Mouse (Mus musculus): ENCODE measurements at regions not wholly inside any gene's neighbourhood (a gene's known extent, or its start where the extent isn't known, plus 50 kb on each side); places are given as distances from the start of the nearest gene placed in this dataset.
"Not testable (repeated sequence)": the region's sequence is repeated elsewhere in the genome, so short reads cannot be mapped to it uniquely, and the experiment has no call there.

DNA sequence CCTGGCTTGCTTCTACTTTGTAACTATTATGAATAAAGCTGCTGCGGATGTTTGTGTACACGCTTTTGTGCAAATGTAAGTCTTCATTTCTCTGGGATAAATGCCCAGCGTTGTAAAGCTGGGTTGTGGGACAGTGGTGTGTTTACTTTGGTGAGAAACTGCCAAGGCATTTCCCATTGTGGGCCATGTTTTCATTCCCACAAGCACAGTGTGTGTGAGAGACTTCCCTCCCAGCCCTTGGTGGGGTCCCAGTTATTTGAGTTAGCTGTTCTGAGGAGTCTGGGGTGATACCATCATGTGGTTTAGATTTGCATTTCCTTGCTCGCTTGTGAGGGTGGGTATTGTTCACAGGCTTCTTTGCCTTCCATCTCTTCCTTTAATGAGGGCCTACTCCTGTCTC, 109.9 kb downstream of the Pmp22 start:
- Histone ChIP-seq H3K9me3 (replicated peaks; ENCODE audit: control insufficient read depth, low read length) (no peaks in the 10 kb centered on the region), H3K36me3 (ENCODE audit: control insufficient read depth, insufficient read depth, low read length) (no peaks in the 10 kb centered on the region), H3K4me2 (no peak overlapping the region), H3K27ac (ENCODE audit: low read depth, low read length) (no peak overlapping the region), H3K4me1 (ENCODE audit: control insufficient read depth, insufficient read depth, low read length) (no peaks in the 10 kb centered on the region), H3K9ac (ENCODE audit: low read depth, low read length) (no peak overlapping the region), H3K27me3 (ENCODE audit: control insufficient read depth, insufficient read depth, low read length) (no peaks in the 10 kb centered on the region), H3K4me3 (ENCODE audit: low read depth, low read length) (no peak overlapping the region)
- 82% methylated on average over 4 of the region's 4 CpGs for WGBS (ENCODE audit: insufficient replicate concordance)
- no peak for ATAC-seq (replicated peaks; ENCODE audit: insufficient number of reproducible peaks, low FRiP score, low TSS enrichment)

DNA sequence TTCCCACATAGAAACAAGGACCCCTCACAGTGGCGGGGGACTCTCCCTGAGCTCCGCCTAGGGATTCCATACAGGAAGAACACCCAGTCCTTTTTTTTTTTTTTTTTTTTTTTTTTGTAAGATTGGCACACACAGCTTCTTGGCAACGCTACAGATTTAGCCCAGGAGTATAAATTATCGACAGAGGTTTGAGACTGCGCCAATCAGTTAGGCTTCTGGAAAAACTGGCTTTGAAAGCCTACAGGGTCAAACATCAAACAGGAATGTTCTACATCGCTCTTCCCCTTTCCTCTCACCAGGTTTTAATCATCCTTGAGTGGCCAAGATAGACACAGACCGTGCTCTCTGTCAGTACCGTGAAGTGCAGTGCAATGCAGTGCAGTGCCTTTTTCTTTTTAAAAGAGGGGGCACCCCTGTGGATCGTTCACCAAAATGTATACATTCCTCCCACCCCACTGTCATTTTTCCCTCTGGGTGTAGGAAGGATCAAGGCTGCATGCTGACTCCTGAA, 115.2 kb downstream of the Pmp22 start:
- H3K4me3 ChIP-seq (ENCODE audit: low read depth, low read length): no peak overlapping the region
- H3K9me3 ChIP-seq (replicated peaks; ENCODE audit: control insufficient read depth, low read length): no peaks in the 10 kb centered on the region
- no peaks in the 10 kb centered on the region for H3K36me3 ChIP-seq (ENCODE audit: control insufficient read depth, insufficient read depth, low read length)
- H3K9ac ChIP-seq (ENCODE audit: low read depth, low read length): no peak overlapping the region
- no peak overlapping the region for H3K27ac ChIP-seq (ENCODE audit: low read depth, low read length)
- no peaks in the 10 kb centered on the region for H3K27me3 ChIP-seq (ENCODE audit: control insufficient read depth, insufficient read depth, low read length)
- 44% methylated on average over 9 of the region's 9 CpGs for WGBS (ENCODE audit: insufficient replicate concordance)
- no peaks in the 10 kb centered on the region for H3K4me1 ChIP-seq (ENCODE audit: control insufficient read depth, insufficient read depth, low read length)
- no peak overlapping the region for H3K4me2 ChIP-seq
- no peak for ATAC-seq (replicated peaks; ENCODE audit: insufficient number of reproducible peaks, low FRiP score, low TSS enrichment)

DNA sequence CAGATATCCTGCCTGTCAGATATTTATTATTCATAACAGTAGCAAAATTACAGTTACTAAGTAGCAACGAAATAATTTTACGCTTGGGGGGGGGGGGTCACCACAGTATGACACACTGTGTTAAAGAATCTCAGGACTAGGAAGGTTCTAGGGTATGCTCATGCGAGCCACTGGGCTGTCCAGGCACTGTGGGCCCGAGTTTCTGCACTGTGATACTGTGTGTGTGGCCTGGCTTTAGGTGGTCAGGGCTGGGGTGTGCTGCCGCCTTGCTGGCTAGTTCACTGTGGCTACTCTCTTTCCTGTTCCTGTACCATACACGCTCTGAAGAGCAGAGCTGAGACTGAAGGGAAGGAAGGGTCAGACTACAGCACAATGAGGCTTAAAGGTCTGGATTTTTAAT, 116.3 kb downstream of the Pmp22 start:
- H3K4me1 ChIP-seq (ENCODE audit: control insufficient read depth, insufficient read depth, low read length): no peaks in the 10 kb centered on the region
- H3K27ac ChIP-seq (ENCODE audit: low read depth, low read length): no peak overlapping the region
- WGBS (ENCODE audit: insufficient replicate concordance): 72% methylated on average over 6 of the region's 6 CpGs
- ATAC-seq (replicated peaks; ENCODE audit: insufficient number of reproducible peaks, low FRiP score, low TSS enrichment): no peak
- H3K9ac ChIP-seq (ENCODE audit: low read depth, low read length): no peak overlapping the region
- no peaks in the 10 kb centered on the region for H3K9me3 ChIP-seq (replicated peaks; ENCODE audit: control insufficient read depth, low read length)
- H3K27me3 ChIP-seq (ENCODE audit: control insufficient read depth, insufficient read depth, low read length): no peaks in the 10 kb centered on the region
- no peak overlapping the region for H3K4me3 ChIP-seq (ENCODE audit: low read depth, low read length)
- H3K4me2 ChIP-seq: no peak overlapping the region
- H3K36me3 ChIP-seq (ENCODE audit: control insufficient read depth, insufficient read depth, low read length): no peaks in the 10 kb centered on the region

DNA sequence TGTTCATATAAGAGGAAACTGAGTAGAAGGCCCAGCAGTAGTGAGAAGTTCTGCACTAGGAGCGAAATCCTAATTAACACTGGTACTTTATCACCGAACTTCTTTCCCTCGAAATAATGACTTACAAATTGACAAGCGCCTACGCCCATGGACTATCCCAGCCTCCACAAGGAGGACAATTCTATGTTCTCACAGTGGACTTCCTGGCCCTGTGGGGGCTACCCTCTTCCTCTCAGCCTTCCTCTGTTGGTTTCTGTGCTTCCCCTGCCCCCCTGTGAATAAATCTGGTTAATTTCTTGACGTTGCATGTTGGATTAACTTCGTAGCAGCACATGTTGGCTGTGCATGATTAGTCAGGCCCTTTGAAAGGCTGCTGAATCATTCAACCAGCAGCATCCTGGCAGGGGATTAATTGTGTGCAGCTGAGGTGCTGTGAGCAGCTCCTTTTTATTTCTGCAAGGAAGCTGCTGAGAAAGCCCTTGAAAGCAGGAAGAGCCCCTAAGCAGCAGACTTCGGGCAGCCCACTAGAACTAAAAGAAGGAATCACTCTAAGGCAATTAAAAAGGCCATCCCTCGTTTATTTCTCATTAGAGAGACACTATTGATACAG, 117.4 kb downstream of the Pmp22 start:
- H3K36me3 ChIP-seq (ENCODE audit: control insufficient read depth, insufficient read depth, low read length): no peaks in the 10 kb centered on the region
- no peaks in the 10 kb centered on the region for H3K27me3 ChIP-seq (ENCODE audit: control insufficient read depth, insufficient read depth, low read length)
- H3K9me3 ChIP-seq (replicated peaks; ENCODE audit: control insufficient read depth, low read length): no peaks in the 10 kb centered on the region
- 65% methylated on average over 9 of the region's 9 CpGs for WGBS (ENCODE audit: insufficient replicate concordance)
- H3K4me1 ChIP-seq (ENCODE audit: control insufficient read depth, insufficient read depth, low read length): no peaks in the 10 kb centered on the region
- ATAC-seq (replicated peaks; ENCODE audit: insufficient number of reproducible peaks, low FRiP score, low TSS enrichment): no peak
- no peak overlapping the region for H3K4me2 ChIP-seq
- H3K4me3 ChIP-seq (ENCODE audit: low read depth, low read length): no peak overlapping the region
- H3K27ac ChIP-seq (ENCODE audit: low read depth, low read length): no peak overlapping the region
- H3K9ac ChIP-seq (ENCODE audit: low read depth, low read length): no peak overlapping the region

DNA sequence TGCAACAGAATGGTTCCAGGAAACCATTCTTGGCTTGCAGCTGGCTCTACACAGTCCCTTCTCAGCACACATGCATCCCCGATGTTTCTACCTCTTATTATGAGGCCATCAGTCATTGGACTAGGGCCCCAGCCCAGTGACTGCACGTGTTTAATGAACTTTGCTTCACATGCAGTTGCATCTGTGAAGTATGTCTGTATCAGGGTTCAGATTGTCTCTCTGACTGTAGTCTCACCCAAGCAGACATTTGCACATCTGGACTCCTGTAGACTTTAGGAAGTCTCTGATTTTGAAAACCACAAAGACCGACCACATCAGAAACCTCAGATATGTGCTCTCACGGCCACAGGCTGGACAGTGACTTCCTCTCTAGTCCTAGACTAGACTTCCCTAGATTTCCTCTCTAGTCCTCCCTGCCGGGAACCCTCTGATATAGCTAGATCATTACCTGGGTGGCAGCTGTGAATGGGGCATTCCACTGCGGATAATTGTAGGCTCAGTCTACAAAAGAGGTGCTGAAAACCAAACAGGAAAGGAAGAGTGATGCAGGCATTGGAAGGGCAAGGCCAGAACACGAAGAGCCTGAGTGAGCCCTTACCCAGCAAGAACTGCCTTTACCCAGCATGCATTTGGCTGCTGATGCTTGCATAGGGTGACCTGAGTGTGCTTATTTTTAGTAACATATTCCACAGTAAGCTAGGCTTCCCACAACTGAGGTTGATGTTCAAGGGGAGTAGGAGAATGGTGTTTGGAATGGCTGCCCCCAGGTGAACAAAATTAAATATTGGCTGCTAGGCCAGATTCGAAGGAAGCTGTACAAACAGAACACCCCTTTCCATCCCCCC, 123.5 kb downstream of the Pmp22 start:
- Histone ChIP-seq H3K9ac (ENCODE audit: low read depth, low read length) (no peak overlapping the region), H3K27me3 (ENCODE audit: control insufficient read depth, insufficient read depth, low read length) (no peaks in the 10 kb centered on the region), H3K4me2 (no peak overlapping the region), H3K27ac (ENCODE audit: low read depth, low read length) (no peak overlapping the region), H3K36me3 (ENCODE audit: control insufficient read depth, insufficient read depth, low read length) (no peaks in the 10 kb centered on the region), H3K4me3 (ENCODE audit: low read depth, low read length) (no peak overlapping the region), H3K4me1 (ENCODE audit: control insufficient read depth, insufficient read depth, low read length) (no peaks in the 10 kb centered on the region), H3K9me3 (replicated peaks; ENCODE audit: control insufficient read depth, low read length) (no peaks in the 10 kb centered on the region)
- 65% methylated on average over 8 of the region's 8 CpGs for WGBS (ENCODE audit: insufficient replicate concordance)
- no peak for ATAC-seq (replicated peaks; ENCODE audit: insufficient number of reproducible peaks, low FRiP score, low TSS enrichment)

DNA sequence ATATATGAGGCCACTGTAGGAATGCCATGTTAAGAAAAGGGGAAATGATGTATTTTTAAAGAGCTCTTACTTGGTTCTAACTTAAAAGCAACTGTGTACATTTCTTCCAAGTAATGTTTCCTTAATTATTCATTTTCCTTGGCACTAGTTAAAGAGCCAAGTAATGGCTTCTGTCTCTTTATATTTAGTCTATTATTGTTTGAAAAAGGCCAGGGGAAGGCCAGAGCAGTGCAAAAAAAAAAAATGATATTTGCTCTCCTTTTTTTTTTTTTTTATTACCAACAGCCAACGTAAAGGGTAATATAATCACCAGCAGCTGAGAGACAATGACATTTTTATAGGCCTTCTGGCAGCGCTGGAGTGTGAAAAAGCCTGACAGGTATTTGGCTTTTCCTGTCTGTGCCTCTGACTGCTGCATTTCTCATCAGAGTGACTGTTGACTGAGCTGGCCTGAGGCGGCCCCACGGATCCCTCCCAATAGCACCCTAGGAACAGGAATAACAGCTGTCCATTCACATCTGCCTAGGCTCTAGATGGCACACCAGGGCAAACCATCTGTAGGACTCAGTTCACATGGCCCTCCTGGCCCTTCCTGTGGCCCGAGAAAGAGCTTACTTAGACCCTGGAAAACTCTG, 124.3 kb downstream of the Pmp22 start:
- Histone ChIP-seq H3K9me3 (replicated peaks; ENCODE audit: control insufficient read depth, low read length) (no peaks in the 10 kb centered on the region), H3K27ac (ENCODE audit: low read depth, low read length) (no peak overlapping the region), H3K36me3 (ENCODE audit: control insufficient read depth, insufficient read depth, low read length) (no peaks in the 10 kb centered on the region), H3K4me3 (ENCODE audit: low read depth, low read length) (no peak overlapping the region), H3K9ac (ENCODE audit: low read depth, low read length) (no peak overlapping the region), H3K4me1 (ENCODE audit: control insufficient read depth, insufficient read depth, low read length) (no peaks in the 10 kb centered on the region), H3K27me3 (ENCODE audit: control insufficient read depth, insufficient read depth, low read length) (no peaks in the 10 kb centered on the region), H3K4me2 (no peak overlapping the region)
- 46% methylated on average over 5 of the region's 5 CpGs for WGBS (ENCODE audit: insufficient replicate concordance)
- no peak for ATAC-seq (replicated peaks; ENCODE audit: insufficient number of reproducible peaks, low FRiP score, low TSS enrichment)

DNA sequence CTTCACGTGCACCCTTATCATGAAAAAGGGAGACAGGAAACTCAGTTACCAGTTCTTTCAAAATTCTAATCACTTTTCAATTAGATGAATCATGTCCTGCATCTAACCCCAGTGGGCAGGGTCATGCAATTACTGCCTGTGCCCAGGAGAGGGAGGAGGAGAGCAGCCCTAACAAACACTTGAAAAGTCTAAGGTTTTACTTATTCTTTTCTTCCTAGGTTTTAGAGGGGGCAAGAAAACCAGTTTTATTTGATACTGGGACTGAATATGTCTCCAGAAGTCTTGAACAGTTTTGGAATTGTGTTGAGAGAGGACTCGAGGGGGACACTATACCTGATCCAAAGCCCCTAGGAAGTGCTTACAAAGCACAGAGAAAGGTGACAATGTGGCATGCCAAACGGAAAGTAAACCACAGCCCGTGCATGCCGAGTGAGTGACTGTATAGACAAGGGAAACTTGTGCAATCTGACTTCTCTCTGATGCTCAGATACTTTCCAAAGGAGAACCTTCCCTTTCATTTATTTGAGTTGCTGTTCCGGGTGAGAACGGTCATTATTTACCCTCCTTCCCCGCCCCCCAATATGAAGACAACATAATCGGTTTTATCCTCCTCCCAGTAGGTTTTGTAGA, 135.8 kb downstream of the Pmp22 start:
- WGBS (ENCODE audit: insufficient replicate concordance): 39% methylated on average over 9 of the region's 9 CpGs
- Histone ChIP-seq H3K36me3 (ENCODE audit: control insufficient read depth, insufficient read depth, low read length) (no peaks in the 10 kb centered on the region), H3K4me1 (ENCODE audit: control insufficient read depth, insufficient read depth, low read length) (0 out of 2 replicates have a peak, but pooled peaks cover 3% of the 10 kb centered on the region), H3K27ac (ENCODE audit: low read depth, low read length) (no peak overlapping the region), H3K9ac (ENCODE audit: low read depth, low read length) (no peak overlapping the region), H3K9me3 (replicated peaks; ENCODE audit: control insufficient read depth, low read length) (no peaks in the 10 kb centered on the region), H3K4me2 (peak overlapping the region; percentile 27), H3K27me3 (ENCODE audit: control insufficient read depth, insufficient read depth, low read length) (no peaks in the 10 kb centered on the region), H3K4me3 (ENCODE audit: low read depth, low read length) (no peak overlapping the region)
- ATAC-seq (replicated peaks; ENCODE audit: insufficient number of reproducible peaks, low FRiP score, low TSS enrichment): no peak

DNA sequence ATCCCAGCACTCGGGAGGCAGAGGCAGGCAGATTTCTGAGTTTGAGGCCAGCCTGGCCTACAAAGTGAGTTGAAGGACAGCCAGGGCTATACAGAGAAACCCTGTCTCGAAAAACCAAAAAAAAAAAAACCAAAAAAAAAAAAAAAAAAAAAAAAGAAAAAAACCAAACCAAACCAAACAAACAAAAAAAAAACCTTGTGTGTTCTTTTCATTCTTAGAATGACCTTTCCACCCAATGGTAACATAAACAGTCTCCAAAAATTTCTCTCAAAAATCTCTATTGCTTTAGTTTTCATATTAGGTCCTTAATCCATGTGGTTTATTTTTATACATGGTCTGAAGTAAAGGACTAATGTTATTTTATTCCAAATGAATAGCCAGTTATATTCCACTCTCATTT, 137.5 kb downstream of the Pmp22 start:
- H3K36me3 ChIP-seq (ENCODE audit: control insufficient read depth, insufficient read depth, low read length); H3K4me2 ChIP-seq; H3K9ac ChIP-seq (ENCODE audit: low read depth, low read length); ATAC-seq (replicated peaks; ENCODE audit: insufficient number of reproducible peaks, low FRiP score, low TSS enrichment); H3K9me3 ChIP-seq (replicated peaks; ENCODE audit: control insufficient read depth, low read length); H3K27ac ChIP-seq (ENCODE audit: low read depth, low read length); H3K4me3 ChIP-seq (ENCODE audit: low read depth, low read length); H3K4me1 ChIP-seq (ENCODE audit: control insufficient read depth, insufficient read depth, low read length); H3K27me3 ChIP-seq (ENCODE audit: control insufficient read depth, insufficient read depth, low read length): not testable (repeated sequence)
- WGBS (ENCODE audit: insufficient replicate concordance): 77% methylated on average over 2 of the region's 2 CpGs

Data from heart, embryonic 11.5 days (tissue).